Mouse (Mus musculus) granulocyte monocyte progenitor cell, adult 5-6 weeks (primary cell): Measurements from ENCODE around the gene Tead3. TPM values are rescaled to one million over a fixed set of nuclear protein-coding genes. Genes with fewer than 3 reads are reported as not detected.
A peak's percentile ranks its signal among the peaks of the same experiment; 100 is the strongest.
"Not testable (repeated sequence)": the region's sequence is repeated elsewhere in the genome, so short reads cannot be mapped to it uniquely, and the experiment has no call there.

Experiments
- ATAC-seq: replicated peaks from 2 replicates; pipeline ENCODE4 v1.8.0; 2016; ENCODE audit warnings: mild to moderate bottlenecking, moderate TSS enrichment, inconsistent platforms; ENCODE audit not compliant: poor library complexity, severe bottlenecking
- total RNA-seq, 2 experiments: library from RNA; stranded (forward) in 1 of 2; stranded (reverse) in 1 of 2; fragments of 200-712, 200-1000 nt in 1 of 2; fragments of >200 nt in 1 of 2; fragmentation: Nextera tagmentation in 1 of 2; gene quantifications; 2 replicates each; pipeline ENCODE4 v1.2.3; 2014 to 2017

The Tead3 gene
- total RNA-seq, 2 experiments from 2014 or later = not detected

DNA sequence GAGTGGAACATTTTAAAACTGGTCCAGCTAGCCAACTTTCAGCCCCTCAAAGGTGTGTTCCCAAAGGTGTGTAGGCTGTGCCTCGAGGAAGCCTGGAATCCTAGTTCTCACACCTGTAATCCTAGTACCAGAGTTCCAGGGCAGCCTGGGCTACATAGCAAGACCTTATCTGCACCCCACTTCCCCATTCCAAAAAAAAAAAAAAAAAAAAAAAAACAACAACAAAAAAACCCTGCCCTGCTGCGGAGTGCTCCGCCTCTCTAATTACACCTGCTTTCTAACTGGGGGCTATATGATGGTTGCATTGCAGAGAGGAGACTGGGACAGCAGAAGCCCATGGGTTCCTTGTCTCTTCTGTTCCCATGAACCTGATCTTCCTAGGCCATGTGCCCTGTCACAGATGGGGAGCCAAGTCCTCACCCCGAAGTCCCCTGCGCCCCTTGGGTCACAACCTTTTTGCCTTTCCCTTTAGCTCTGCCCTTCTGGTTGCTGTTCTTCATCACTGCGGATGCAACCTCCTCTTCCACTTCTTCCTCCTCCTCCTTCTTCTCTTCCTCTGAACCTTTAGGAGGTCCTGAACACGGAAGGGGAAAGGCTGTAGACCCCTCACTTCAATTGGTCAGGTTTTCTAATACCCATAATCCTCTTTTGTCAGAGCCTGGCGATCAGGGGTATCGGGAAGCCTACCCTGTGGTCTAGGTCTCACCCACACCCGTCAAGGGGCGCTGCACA is 11.5 kb upstream of the Tead3 start:
- no peak for ATAC-seq

GRCm38 (mm10) chr17:28360531-28361277 is 10.1 kb upstream of the Tead3 start:
- no peak for ATAC-seq

DNA sequence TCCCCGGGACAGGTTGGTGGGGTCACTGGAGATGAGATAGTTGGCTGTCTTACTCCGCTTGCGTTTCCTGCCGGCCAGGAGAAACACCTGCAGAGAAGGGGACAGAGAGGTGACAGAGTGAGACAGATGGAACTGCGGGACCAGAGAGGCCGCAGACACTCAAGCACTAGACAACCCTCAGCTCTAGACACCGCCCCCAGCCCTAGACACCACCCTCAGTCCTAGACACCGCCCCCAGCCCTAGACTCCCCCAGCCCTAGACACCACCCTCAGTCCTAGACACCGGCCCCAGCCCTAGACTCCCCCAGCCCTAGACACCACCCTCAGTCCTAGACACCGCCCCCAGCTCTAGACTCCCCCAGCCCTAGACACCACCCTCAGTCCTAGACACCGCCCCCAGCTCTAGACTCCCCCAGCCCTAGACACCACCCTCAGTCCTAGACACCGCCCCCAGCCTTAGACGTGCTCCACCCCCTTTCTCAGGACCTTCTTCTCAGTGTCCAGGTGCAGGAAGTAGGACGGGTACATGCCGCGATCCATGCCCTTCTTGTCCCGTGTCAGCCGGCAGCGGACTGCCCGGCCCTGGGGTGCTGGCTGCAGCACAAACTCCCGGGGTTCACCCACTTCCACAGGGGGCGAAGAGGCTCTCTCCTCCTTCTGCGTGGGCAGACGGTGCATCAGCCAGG is 8.1 kb upstream of the Tead3 start:
- ATAC-seq = not testable (repeated sequence)

- no peak for ATAC-seq
Measured at GRCm38 (mm10) chr17:28355871-28356270, 5.3 kb upstream of the Tead3 start.

DNA sequence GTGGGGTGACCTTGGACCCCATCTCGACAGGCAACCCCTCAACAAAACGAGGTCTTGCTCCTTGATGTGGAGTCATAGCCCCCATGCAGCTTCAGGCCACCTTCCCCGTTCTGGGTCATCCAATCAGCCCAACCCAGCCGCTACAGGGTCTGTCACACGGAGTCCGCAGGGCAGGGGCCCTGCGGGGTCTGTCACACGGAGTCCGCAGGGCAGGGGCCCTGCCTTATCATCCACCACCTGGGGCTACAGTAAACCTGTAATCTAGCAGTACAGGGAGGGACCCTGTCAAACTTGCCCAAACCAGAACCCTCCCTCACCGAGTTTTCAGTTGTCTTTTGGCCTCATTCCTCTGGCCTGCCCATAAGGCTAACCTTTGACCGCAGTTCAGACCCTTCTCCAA is 1.4 kb upstream of the Tead3 start:
- ATAC-seq = no peak

- 0 out of 2 replicates have a peak, but pooled peaks have one; percentile 18 for ATAC-seq
Measured at GRCm38 (mm10) chr17:28351353-28351890, 805 bp upstream of the Tead3 start.

DNA sequence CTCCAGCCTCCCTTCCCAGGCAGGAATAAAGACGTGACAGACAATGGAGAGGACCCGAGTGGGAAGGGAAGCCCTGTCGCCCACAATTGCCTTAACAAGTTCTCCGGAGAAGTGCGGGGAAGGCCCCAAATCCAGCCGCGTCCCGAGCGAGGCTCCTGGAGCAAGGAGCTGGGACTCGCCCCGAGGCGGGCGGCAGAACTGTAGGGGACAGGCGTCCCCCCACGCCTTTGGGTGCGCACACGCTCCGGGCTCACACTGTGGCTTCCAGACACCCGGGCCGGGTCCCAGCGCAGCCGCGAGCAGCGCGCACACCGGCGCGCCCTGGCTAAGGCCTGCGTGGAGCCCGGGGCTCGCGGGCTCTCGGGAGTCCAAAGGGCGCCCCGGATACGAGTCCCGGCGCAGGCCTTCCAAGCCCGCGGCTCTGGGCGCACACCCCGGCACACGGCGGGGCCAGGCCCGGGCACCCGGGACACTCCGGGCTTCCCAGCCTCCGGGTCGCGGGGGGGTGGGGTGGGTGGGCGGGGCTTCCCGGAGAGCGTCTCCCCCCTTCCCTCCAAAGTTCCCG is 634 bp downstream of the Tead3 start:
- ATAC-seq = no peak

GRCm38 (mm10) chr17:28349264-28349880 is 1.2 kb downstream of the Tead3 start:
- no peak for ATAC-seq

- ATAC-seq = no peak
Measured at GRCm38 (mm10) chr17:28348211-28348610, 2.4 kb downstream of the Tead3 start.

DNA sequence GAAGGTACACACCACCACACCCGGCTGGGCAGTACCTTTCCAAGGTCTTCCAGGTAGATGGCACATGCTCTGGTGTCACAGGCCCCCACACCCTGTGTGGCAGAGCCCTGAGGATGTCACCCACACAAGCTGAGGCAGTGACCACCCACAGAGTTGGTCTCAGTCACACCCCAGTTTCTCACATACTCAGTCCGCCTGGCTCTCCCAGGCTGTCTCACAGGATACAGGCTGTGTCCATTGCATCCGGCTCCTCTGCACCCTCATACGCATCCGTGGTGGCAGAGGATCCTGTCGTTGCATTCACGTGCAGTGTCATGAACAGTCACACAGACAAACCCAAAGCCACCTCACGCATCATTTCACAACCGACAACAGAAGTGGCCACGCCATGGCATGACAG is 3.3 kb downstream of the Tead3 start:
- no peak for ATAC-seq

DNA sequence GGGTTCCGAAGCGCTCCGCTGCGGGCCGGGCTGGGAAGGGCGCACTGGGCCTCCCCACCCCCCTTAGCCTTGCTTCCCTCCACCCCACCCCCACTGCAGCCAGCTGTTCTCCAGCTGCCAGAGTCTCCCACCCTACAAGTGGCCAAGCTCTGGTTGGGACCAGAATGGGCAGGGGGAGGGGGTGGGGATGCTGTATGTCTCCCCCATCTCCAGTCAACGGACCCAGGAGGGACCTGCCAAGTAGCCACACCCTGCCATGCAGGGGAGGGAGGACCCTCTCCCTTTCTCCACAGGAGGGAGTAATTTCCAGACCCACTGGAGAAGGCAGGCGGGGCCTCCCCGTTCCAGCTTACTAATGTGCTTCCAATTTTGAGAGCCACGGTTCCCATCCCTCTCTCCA is 4.7 kb downstream of the Tead3 start:
- ATAC-seq = no peak

DNA sequence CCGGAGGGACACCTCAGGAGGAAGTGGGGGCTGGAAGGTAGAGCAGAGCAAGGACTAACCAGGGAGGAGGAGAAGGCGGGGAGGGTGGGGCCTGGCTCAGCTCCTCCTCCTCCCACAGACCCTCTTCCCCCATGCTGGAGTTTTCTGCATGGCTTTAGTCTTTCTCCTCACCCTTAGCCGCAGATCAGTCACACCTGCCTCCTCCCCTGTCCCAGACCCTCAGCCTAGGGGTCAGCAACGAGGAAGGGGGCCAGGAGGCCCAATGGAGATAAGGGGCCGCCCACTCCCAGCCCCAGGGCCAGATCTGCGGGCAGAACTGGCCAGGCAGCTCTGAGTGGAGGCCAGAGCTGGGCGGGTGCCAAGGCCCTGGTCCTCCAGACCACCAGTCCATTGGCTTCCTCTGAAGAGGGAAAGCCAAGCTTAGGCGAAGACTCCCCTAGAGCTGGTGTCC is 5.3 kb downstream of the Tead3 start:
- no peak for ATAC-seq

- ATAC-seq = no peak
Measured at GRCm38 (mm10) chr17:28344670-28345069, 5.9 kb downstream of the Tead3 start.

GRCm38 (mm10) chr17:28344050-28344607 is 6.5 kb downstream of the Tead3 start:
- ATAC-seq = no peak

DNA sequence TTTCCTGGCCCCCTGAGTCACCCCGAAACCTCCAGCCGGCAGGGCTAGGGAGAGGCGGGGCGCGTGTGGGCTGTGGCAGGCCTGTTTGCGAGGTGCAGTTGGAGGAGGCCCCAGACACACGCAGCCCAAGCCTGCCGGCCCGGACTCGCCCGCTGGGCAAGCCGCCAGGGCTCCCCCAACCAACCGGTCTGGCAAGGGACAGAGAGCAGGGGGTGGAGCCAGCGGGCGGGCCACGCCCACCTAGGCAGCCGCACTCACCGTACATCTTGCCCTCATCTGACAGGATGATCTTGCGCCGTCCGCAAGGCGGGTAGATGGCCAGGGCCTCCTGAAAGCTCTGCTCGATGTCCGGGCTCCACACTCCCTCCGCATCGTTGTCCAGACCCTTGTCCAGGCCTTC is 9.5 kb downstream of the Tead3 start:
- ATAC-seq = peak; percentile 74

GRCm38 (mm10) chr17:28340578-28340977 is 10.0 kb downstream of the Tead3 start:
- no peak for ATAC-seq

- no peak for ATAC-seq
Measured at GRCm38 (mm10) chr17:28337547-28337946, 13.1 kb downstream of the Tead3 start.

DNA sequence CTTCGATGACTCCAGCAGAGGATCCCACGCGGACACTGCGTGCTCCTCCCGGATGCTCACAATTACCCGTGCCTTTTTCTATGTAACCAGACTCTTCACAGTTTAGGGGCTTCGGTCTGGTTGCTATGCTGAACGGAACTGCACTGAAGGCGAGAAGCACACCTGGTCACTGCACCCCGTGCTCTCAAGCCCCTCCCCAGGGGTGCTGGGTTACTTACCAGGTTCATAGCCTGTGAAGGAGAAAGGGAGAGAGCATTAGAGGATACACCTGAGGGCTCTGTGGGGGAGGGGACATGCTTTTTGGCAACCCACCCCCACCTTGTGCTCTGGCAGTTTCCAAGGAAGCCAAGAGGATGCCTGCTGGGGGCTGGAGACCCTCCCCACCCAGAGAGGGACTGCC is 15.3 kb downstream of the Tead3 start:
- no peak for ATAC-seq

DNA sequence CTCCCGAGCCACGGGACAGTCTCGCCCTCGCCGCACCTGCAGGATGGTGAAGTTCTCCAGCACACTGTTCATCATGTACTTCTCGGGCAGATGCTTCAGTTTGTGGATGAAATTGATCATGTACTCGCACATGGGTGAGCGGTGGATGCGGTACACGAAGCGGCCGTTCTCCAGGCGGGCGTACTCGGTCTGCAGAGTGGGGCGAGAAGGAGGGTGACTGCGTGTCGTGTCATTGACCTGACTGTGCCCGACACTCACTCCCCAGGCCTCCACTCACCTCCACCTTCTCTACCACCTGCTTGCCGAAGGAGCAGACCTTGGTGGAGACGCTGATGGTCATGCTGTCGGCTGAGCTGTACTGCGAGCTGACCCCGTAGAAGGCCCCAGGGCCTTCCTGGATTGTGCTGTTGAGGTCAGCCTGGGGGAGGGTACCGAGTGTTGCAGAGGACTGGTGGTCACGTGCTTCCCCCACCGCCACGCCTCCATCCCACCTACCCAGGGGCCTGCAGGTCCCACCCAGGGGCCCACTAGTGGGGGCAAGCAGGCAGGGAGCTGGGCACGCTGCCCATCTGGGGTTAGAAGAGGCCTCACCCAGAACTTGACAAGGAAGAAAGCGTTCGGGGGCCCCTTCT is 17.6 kb downstream of the Tead3 start:
- ATAC-seq = 0 out of 2 replicates have a peak, but pooled peaks have one; percentile 8
